Mouse (Mus musculus): ENCODE results near the gene Elmo1. TPM values are rescaled to one million over a fixed set of nuclear protein-coding genes. Genes with fewer than 3 reads are reported as not detected.

The Elmo1 gene
- polyA plus RNA-seq, 1 experiment from 2014 or later: 16.8 TPM

- Histone ChIP-seq H3K4me3 (ENCODE audit: low read length) (no peak overlapping the region), H3K36me3 (ENCODE audit: insufficient read depth, low read length) (no peaks in the 10 kb centered on the region)
Observed at GRCm38 (mm10) chr13:20481805-20482204, 391.4 kb downstream of the Elmo1 start.

GRCm38 (mm10) chr13:20489110-20489509, 398.7 kb downstream of the Elmo1 start:
- 74% methylated on average over 3 of the region's 3 CpGs for WGBS
- H3K4me1 ChIP-seq (ENCODE audit: insufficient read depth, low read length): no peaks in the 10 kb centered on the region
- no peak overlapping the region for H3K9ac ChIP-seq (replicated peaks; ENCODE audit: low read length)
- no peaks in the 10 kb centered on the region for H3K27me3 ChIP-seq (ENCODE audit: insufficient read depth, low read length)
- no peak overlapping the region for H3K27ac ChIP-seq (ENCODE audit: low read length)
- H3K9me3 ChIP-seq (ENCODE audit: low read length): no peaks in the 10 kb centered on the region
- H3K4me2 ChIP-seq (replicated peaks; ENCODE audit: low read depth, low read length): no peak overlapping the region
- H3K36me3 ChIP-seq (ENCODE audit: insufficient read depth, low read length): no peaks in the 10 kb centered on the region
- no peak for ATAC-seq (ENCODE audit: low FRiP score, low TSS enrichment)
- H3K4me3 ChIP-seq (ENCODE audit: low read length): no peak overlapping the region

More at GRCm38 (mm10) chr13:20481805-20482204, 391.4 kb downstream of the Elmo1 start:
- H3K9ac ChIP-seq (replicated peaks; ENCODE audit: low read length): no peak overlapping the region
- 93% methylated on average over 1 of the region's 1 CpGs for WGBS
- H3K27me3 ChIP-seq (ENCODE audit: insufficient read depth, low read length): no peaks in the 10 kb centered on the region
- no peak for ATAC-seq (ENCODE audit: low FRiP score, low TSS enrichment)
- no peak overlapping the region for H3K27ac ChIP-seq (ENCODE audit: low read length)
- H3K4me1 ChIP-seq (ENCODE audit: insufficient read depth, low read length): no peaks in the 10 kb centered on the region
- H3K4me2 ChIP-seq (replicated peaks; ENCODE audit: low read depth, low read length): no peak overlapping the region
- no peaks in the 10 kb centered on the region for H3K9me3 ChIP-seq (ENCODE audit: low read length)

GRCm38 (mm10) chr13:20489698-20490417, 399.5 kb downstream of the Elmo1 start:
- ATAC-seq (ENCODE audit: low FRiP score, low TSS enrichment): no peak
- Histone ChIP-seq H3K27me3 (ENCODE audit: insufficient read depth, low read length) (no peaks in the 10 kb centered on the region), H3K36me3 (ENCODE audit: insufficient read depth, low read length) (no peaks in the 10 kb centered on the region), H3K4me1 (ENCODE audit: insufficient read depth, low read length) (no peaks in the 10 kb centered on the region), H3K4me3 (ENCODE audit: low read length) (no peak overlapping the region), H3K4me2 (replicated peaks; ENCODE audit: low read depth, low read length) (no peak overlapping the region), H3K27ac (ENCODE audit: low read length) (no peak overlapping the region), H3K9me3 (ENCODE audit: low read length) (no peaks in the 10 kb centered on the region), H3K9ac (replicated peaks; ENCODE audit: low read length) (no peak overlapping the region)
- WGBS: 80% methylated on average over 8 of the region's 8 CpGs

GRCm38 (mm10) chr13:20490860-20491594, 400.6 kb downstream of the Elmo1 start:
- H3K27ac ChIP-seq (ENCODE audit: low read length): no peak overlapping the region
- whole genome bisulfite sequencing: 76% methylated on average over 5 of the region's 5 CpGs
- no peak for ATAC-seq (ENCODE audit: low FRiP score, low TSS enrichment)
- H3K4me1 ChIP-seq (ENCODE audit: insufficient read depth, low read length): no peaks in the 10 kb centered on the region
- no peak overlapping the region for H3K4me2 ChIP-seq (replicated peaks; ENCODE audit: low read depth, low read length)
- no peaks in the 10 kb centered on the region for H3K36me3 ChIP-seq (ENCODE audit: insufficient read depth, low read length)
- H3K9ac ChIP-seq (replicated peaks; ENCODE audit: low read length): no peak overlapping the region
- no peak overlapping the region for H3K4me3 ChIP-seq (ENCODE audit: low read length)
- no peaks in the 10 kb centered on the region for H3K27me3 ChIP-seq (ENCODE audit: insufficient read depth, low read length)
- H3K9me3 ChIP-seq (ENCODE audit: low read length): no peaks in the 10 kb centered on the region

GRCm38 (mm10) chr13:20491666-20492065, 401.3 kb downstream of the Elmo1 start:
- no peaks in the 10 kb centered on the region for H3K36me3 ChIP-seq (ENCODE audit: insufficient read depth, low read length)
- no peak overlapping the region for H3K4me3 ChIP-seq (ENCODE audit: low read length)
- H3K9me3 ChIP-seq (ENCODE audit: low read length): no peaks in the 10 kb centered on the region
- no peaks in the 10 kb centered on the region for H3K4me1 ChIP-seq (ENCODE audit: insufficient read depth, low read length)
- no peaks in the 10 kb centered on the region for H3K27me3 ChIP-seq (ENCODE audit: insufficient read depth, low read length)
- 60% methylated on average over 3 of the region's 3 CpGs for WGBS
- no peak overlapping the region for H3K27ac ChIP-seq (ENCODE audit: low read length)
- H3K4me2 ChIP-seq (replicated peaks; ENCODE audit: low read depth, low read length): no peak overlapping the region
- no peak overlapping the region for H3K9ac ChIP-seq (replicated peaks; ENCODE audit: low read length)
- ATAC-seq (ENCODE audit: low FRiP score, low TSS enrichment): no peak

- no peak for ATAC-seq (ENCODE audit: low FRiP score, low TSS enrichment)
- H3K9me3 ChIP-seq (ENCODE audit: low read length): no peaks in the 10 kb centered on the region
- no peaks in the 10 kb centered on the region for H3K36me3 ChIP-seq (ENCODE audit: insufficient read depth, low read length)
- H3K4me1 ChIP-seq (ENCODE audit: insufficient read depth, low read length): no peaks in the 10 kb centered on the region
- 85% methylated on average over 6 of the region's 6 CpGs for WGBS
- H3K4me2 ChIP-seq (replicated peaks; ENCODE audit: low read depth, low read length): no peak overlapping the region
- H3K27ac ChIP-seq (ENCODE audit: low read length): no peak overlapping the region
- H3K4me3 ChIP-seq (ENCODE audit: low read length): no peak overlapping the region
- no peak overlapping the region for H3K9ac ChIP-seq (replicated peaks; ENCODE audit: low read length)
- H3K27me3 ChIP-seq (ENCODE audit: insufficient read depth, low read length): no peaks in the 10 kb centered on the region
Observed at GRCm38 (mm10) chr13:20494047-20494739, 403.8 kb downstream of the Elmo1 start.

- H3K36me3 ChIP-seq (ENCODE audit: insufficient read depth, low read length): no peaks in the 10 kb centered on the region
- H3K9me3 ChIP-seq (ENCODE audit: low read length): no peaks in the 10 kb centered on the region
- no peaks in the 10 kb centered on the region for H3K4me1 ChIP-seq (ENCODE audit: insufficient read depth, low read length)
- no peaks in the 10 kb centered on the region for H3K27me3 ChIP-seq (ENCODE audit: insufficient read depth, low read length)
- ATAC-seq (ENCODE audit: low FRiP score, low TSS enrichment): no peak
- no peak overlapping the region for H3K27ac ChIP-seq (ENCODE audit: low read length)
- H3K4me2 ChIP-seq (replicated peaks; ENCODE audit: low read depth, low read length): no peak overlapping the region
- H3K4me3 ChIP-seq (ENCODE audit: low read length): no peak overlapping the region
- no peak overlapping the region for H3K9ac ChIP-seq (replicated peaks; ENCODE audit: low read length)
Observed at GRCm38 (mm10) chr13:20501923-20502322, 411.5 kb downstream of the Elmo1 start.

- H3K4me2 ChIP-seq (replicated peaks; ENCODE audit: low read depth, low read length): no peak overlapping the region
- 80% methylated on average over 3 of the region's 3 CpGs for WGBS
- H3K9ac ChIP-seq (replicated peaks; ENCODE audit: low read length): no peak overlapping the region
- no peaks in the 10 kb centered on the region for H3K27me3 ChIP-seq (ENCODE audit: insufficient read depth, low read length)
- H3K27ac ChIP-seq (ENCODE audit: low read length): no peak overlapping the region
- no peaks in the 10 kb centered on the region for H3K4me1 ChIP-seq (ENCODE audit: insufficient read depth, low read length)
- H3K36me3 ChIP-seq (ENCODE audit: insufficient read depth, low read length): no peaks in the 10 kb centered on the region
- H3K4me3 ChIP-seq (ENCODE audit: low read length): no peak overlapping the region
- ATAC-seq (ENCODE audit: low FRiP score, low TSS enrichment): no peak
- H3K9me3 ChIP-seq (ENCODE audit: low read length): no peaks in the 10 kb centered on the region
Observed at GRCm38 (mm10) chr13:20503371-20503770, 413.0 kb downstream of the Elmo1 start.

GRCm38 (mm10) chr13:20507381-20508129, 417.2 kb downstream of the Elmo1 start:
- Histone ChIP-seq H3K4me3 (ENCODE audit: low read length) (no peak overlapping the region), H3K9me3 (ENCODE audit: low read length) (no peaks in the 10 kb centered on the region), H3K27me3 (ENCODE audit: insufficient read depth, low read length) (no peaks in the 10 kb centered on the region), H3K36me3 (ENCODE audit: insufficient read depth, low read length) (no peaks in the 10 kb centered on the region), H3K27ac (ENCODE audit: low read length) (no peak overlapping the region), H3K4me2 (replicated peaks; ENCODE audit: low read depth, low read length) (no peak overlapping the region), H3K9ac (replicated peaks; ENCODE audit: low read length) (no peak overlapping the region), H3K4me1 (ENCODE audit: insufficient read depth, low read length) (no peaks in the 10 kb centered on the region)
- no peak for ATAC-seq (ENCODE audit: low FRiP score, low TSS enrichment)
- WGBS: 44% methylated on average over 10 of the region's 10 CpGs

Data from kidney, embryonic 16.5 days (tissue).